Mouse (Mus musculus): ENCODE results near the gene Rad23b.
"Not testable (repeated sequence)": the region's sequence is repeated elsewhere in the genome, so short reads cannot be mapped to it uniquely, and the experiment has no call there.

The Rad23b gene

DNA sequence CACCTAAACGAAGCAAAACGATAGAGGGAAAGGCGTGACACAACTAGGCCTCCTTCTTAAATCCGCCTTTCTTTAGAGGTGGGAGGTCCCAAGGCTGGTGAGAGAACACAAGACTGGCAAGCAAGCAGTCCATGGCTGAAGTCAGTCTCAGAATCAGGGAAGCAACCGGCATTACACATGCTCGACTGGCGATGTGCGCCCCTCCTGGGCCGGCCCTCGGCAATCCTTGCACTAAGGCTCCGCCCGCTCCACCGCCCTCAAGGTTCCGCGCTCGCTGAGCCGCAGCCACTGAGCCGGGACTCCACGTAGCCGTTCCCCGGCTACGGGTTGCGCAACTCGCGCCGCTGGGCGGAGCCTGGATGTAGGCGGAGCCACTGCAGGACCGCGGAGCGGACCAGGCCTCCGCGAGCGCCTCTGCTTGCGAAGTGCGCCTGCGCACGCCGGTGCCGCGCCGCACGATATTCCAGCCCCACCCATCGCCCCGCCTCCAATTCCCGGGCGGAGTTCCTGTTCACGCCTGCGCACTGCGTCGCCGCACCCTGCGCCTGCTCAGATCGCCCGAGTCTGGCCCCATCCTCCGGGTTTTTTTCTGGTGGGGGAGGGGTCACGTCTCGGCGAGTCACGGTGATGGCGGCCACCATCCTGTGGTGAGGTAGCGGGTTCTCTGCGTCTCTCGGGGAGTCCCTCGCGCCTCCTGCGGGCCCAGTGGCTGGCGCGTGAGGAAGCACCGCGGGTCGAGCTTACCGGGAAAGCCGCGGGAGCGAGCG lies at the start of gene Rad23b:
Gene Rad23b (plus strand): TSS at position 592 of the 767 bp plus-strand sequence.
- in situ Hi-C loops (cut with MboI, MseI): loop anchor here (10.0 kb wide), 1 partner anchor 1715 kb away; no protein-coding TSS in a partner anchor

DNA sequence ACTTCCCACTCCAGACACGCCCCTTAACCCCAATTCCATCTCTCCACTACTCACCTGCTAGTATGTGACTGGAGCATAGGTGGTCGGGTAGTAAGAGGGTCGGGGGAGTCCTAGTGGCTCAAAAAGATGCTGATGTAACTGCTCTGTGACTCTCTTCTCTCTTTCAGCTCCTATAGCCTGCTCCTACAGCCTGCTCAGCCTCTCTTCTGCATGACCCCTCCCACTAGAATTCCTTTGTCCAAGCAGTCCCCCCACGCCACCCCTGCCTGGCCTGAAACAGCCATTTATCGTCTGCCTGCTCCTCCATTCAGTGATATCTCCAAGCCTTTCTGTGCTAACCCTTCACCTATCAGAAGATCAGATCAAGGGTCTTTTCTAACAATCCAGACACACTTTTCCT lies 45.7 kb upstream of the Rad23b start:
- in situ Hi-C loops (cut with MboI, MseI): no loop called here

DNA sequence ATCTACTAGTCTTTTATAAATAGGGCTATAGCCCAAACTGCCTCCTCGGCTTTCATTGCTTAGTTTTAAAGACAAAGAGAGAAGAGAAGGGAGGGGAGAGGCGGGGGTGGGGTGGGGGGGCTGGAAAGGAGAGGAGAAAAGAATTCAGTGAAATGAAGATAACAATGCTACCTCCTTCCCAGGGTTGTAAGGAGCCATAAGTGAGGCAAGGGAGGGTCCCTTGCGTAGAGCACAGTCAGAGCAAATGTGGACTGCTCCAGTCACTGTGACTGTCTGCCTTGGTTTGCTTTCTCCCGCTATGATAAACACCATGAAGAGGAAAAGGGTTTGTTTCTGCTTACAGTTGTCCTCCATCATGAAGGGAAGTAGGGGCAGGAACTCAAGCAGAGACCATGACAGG lies 43.2 kb upstream of the Rad23b start:
- in situ Hi-C loops (cut with MboI, MseI): no loop called here

DNA sequence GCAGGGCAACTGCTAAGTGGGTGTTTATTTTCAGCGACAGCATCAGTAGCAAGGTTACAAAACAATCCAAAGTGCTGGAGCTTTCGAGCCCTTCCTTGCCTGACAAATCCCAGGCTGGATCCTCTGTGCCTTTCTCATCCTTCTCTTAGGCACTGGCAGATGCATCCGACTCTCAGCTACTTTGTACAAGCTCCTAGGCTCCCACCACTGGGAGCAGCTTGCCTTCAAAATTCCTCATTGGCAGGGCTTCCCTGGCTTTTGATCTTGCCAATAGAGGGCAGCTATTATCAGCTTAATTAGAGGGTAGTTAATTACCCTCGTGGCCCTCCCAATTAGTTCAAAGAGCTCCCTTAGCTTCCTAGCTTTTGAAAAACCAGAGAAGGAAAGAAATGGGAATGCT lies 33.1 kb upstream of the Rad23b start:
- in situ Hi-C loops (cut with MboI, MseI): no loop called here

- in situ Hi-C loops (cut with MboI, MseI): not testable (repeated sequence)
These were observed 31.5 kb upstream of the Rad23b start for GRCm38 (mm10) chr4:55318350-55318749.

GRCm38 (mm10) chr4:55325786-55326518 lies 23.9 kb upstream of the Rad23b start:
- in situ Hi-C loops (cut with MboI, MseI): no loop called here

DNA sequence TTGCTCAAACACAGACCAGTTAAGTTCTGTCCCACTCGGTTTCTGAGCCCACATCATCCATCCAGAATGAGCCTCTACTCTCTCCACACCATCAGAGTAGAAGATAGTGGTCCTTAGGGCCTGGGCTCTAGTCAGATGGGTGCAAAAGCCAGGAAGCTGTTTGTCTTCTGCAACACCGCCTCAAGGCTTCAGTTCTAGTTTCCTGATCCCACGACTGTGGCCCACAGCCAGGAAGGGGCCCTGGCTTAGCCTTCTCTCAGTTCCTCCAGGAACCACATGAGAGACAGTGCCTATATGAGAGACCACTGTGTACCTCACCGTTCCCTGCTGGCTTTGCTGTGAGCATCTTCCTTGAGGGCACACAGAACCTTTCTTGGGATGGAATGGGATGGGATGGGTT lies 22.3 kb upstream of the Rad23b start:
- in situ Hi-C loops (cut with MboI, MseI): no loop called here

DNA sequence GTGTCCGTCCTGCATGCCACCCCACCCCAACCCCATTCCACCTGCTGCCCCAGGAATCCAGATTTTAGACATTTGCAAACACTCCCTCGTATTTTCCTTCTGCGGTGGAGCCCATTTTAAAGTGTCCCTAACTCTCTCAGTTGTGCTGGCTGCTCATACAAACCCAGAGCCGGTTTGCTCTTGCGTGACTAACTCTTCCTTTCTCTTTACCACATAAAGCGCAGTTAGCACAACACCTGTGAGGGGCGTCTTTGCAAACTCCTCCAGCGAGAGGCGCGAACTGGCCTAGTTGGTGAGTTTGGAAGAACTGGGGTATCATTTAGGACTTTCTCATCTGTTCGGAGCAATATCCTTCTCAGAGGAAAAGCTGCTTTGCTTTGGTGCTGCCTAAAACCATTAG lies 21.4 kb upstream of the Rad23b start:
- in situ Hi-C loops (cut with MboI, MseI): no loop called here

DNA sequence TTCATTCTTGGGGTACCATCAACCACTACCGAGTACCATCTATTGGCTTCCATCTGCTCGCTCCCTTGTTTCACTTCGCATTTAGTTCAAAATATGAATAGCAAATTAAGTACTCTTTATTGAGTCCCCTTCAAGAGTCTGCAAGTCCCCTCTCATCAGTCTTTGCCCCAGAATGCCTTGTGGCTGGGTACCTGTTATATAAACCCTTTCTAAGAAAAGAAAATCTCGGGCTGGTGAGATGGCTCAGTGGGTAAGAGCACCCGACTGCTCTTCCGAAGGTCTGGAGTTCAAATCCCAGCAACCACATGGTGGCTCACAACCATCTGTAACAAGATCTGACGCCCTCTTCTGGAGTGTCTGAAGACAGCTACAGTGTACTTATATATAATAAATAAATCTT lies 20.9 kb upstream of the Rad23b start:
- in situ Hi-C loops (cut with MboI, MseI): not testable (repeated sequence)

GRCm38 (mm10) chr4:55329621-55330346 lies 20.1 kb upstream of the Rad23b start:
- in situ Hi-C loops (cut with MboI, MseI): no loop called here

GRCm38 (mm10) chr4:55335030-55335770 lies 14.6 kb upstream of the Rad23b start:
- in situ Hi-C loops (cut with MboI, MseI): no loop called here

DNA sequence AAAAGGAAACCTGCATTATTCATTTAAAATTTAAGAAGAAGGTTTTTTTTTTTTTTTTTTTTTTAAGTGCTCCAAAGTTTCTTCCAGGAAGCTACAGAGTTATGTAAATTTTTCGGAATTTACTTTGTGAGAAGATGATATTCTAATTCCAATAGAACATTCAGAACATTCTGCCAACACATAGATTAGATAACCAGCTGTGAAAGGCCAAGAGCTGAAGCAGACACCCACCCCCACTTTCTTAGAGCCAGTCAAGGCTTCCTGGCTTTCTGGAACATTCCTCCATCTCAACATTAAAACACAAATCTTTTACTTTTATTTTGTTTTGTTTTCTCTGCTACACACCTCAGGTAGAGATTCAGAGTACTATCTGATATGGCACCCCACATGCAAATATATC lies 10.9 kb upstream of the Rad23b start:
- in situ Hi-C loops (cut with MboI, MseI): no loop called here

DNA sequence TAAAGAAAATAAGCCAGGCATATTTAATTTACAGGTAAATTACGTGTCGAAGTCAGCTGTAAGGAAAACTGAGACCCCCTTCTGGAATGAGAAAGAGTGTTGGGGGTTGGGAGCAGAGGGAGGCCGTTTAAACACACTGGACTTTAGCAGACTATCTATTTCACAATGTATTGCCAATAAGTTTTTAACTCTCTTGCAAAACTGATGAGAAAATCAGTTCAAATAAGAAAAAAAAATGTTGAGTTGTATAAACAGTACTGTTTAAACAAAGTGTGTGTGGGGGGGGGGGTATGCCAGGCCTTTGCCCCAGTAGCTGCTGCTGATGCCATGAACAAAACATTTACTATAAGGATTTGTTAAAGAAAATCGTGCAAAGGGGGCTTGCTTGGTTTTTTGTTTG lies 10.5 kb upstream of the Rad23b start:
- in situ Hi-C loops (cut with MboI, MseI): no loop called here

DNA sequence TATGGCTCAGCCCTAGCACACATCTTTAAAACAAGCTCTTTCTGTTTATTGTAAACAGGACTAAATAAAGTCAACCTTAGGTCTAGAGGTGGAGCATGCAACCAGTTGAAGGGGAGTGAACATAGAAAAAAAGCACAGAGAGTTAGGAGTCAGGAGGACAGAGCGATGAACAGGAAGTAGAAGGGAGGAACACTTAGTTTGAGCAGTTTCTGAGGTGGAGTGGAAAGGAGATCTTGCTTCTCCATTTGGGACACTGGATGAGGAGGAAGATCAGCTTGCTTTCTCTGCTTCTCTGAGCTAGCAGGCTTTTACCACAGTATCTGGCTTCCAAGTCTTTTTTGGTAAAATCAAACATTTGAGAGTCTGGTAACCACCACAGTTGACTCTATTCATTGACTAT lies 8.0 kb upstream of the Rad23b start:
- in situ Hi-C loops (cut with MboI, MseI): no loop called here

DNA sequence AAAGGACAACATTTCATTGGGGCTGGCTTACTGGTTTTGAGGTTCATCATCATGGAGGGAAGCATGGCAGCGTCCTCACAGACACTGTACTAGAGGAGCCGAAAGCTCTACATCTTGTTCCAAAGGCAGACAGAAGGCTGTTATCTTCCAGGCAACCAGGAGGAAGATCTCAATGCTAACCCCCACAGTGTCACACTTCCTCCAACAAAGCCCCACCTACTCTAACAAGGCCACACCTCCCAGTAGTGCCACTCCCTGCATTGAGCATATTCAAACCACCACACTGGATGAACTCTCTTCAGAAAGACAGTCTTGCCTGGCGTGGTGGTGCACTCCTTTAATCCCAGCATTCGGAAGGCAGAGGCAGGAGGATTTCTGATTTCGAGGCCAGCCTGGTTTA lies 7.2 kb upstream of the Rad23b start:
- in situ Hi-C loops (cut with MboI, MseI): no loop called here

GRCm38 (mm10) chr4:55343287-55343686 lies 6.6 kb upstream of the Rad23b start:
- in situ Hi-C loops (cut with MboI, MseI): no loop called here

GRCm38 (mm10) chr4:55348759-55349451 lies 938 bp upstream of the Rad23b start:
- in situ Hi-C loops (cut with MboI, MseI): no loop called here

DNA sequence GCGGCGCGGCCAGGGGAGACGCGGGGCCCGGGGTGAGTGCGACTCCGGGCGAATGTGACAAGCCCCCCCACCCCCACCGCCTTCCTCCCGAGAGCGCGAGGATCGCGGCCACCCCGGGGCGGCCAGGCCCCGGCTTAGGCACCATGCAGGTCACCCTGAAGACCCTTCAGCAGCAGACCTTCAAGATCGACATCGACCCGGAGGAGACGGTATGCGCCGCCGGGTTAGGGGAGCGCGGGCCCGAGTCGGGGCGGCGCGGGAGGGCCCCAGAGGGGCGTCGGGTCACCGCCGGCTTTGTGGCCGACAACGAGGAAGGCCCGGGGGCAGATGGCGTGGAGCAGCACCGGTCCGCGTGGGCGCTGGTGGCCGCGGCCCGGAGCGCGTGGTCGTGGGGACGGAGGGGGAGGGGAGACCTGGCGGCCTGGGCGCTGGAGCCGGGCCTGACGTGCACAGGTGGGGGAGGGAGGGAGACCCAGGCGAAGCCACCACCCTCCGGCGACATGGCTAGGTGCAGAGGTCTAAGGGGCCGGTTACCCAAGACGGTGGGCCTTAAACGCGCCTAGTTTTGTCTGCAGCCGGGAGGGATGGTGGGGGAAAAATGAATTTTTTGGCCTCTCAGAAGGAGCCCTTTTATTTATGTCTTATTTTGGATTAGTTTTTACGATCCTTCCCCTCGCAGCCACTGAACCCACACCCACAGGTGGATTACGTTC lies 532 bp downstream of the Rad23b start:
- in situ Hi-C loops (cut with MboI, MseI): loop anchor here (10.0 kb wide), 1 partner anchor 1714 kb away; no protein-coding TSS in a partner anchor

GRCm38 (mm10) chr4:55351037-55351436 lies 1.2 kb downstream of the Rad23b start:
- in situ Hi-C loops (cut with MboI, MseI): loop anchor here (10.0 kb wide), 1 partner anchor 1714 kb away; no protein-coding TSS in a partner anchor

- in situ Hi-C loops (cut with MboI, MseI): loop anchor here (10.0 kb wide), 1 partner anchor 1713 kb away; no protein-coding TSS in a partner anchor
These were observed 2.0 kb downstream of the Rad23b start for GRCm38 (mm10) chr4:55351860-55352259.

All from T-helper 1 cell (primary cell).